Mouse (Mus musculus): ENCODE measurements around the gene Gsx1. TPM values are rescaled to one million over a fixed set of nuclear protein-coding genes. Genes with fewer than 3 reads are reported as not detected.

Gsx1 gene
- polyA plus RNA-seq, 1 experiment = not detected

GRCm38 (mm10) chr5:147186781-147187551 lies 1.5 kb upstream of the Gsx1 start:
- Histone ChIP-seq H3K27ac (ENCODE audit: insufficient read depth, low read length) (no peak overlapping the region), H3K4me1 (ENCODE audit: control insufficient read depth, insufficient read depth, insufficient read length) (peaks cover 16% of the 10 kb centered on the region), H3K4me3 (ENCODE audit: extremely low read depth, insufficient read depth, insufficient read length) (peak overlapping the region; percentile 45; the same call in 1 of the 2 replicates), H3K27me3 (ENCODE audit: control insufficient read depth, insufficient read depth, low read length) (peaks cover 28% of the 10 kb centered on the region), H3K36me3 (ENCODE audit: control insufficient read depth, insufficient read depth, low read length) (no peaks in the 10 kb centered on the region)
- WGBS = 3% methylated on average over 37 of the region's 37 CpGs
- DNase-seq (ENCODE audit: low read depth in 1 of 2, low spot score in 2 of 2) = no peak
- TF ChIP-seq CTCF (IDR thresholded peaks at IDR 0.05; ENCODE audit: extremely low read depth, insufficient read depth, insufficient read length, insufficient replicate concordance) (no peak), POLR2A (IDR thresholded peaks at IDR 0.05; ENCODE audit: low read depth, low read length) (no peak)

GRCm38 (mm10) chr5:147187552-147188170 lies 835 bp upstream of the Gsx1 start:
- H3K4me3 ChIP-seq (ENCODE audit: extremely low read depth, insufficient read depth, insufficient read length) = peak overlapping the region; percentile 45
- DNase-seq (ENCODE audit: low read depth in 1 of 2, low spot score in 2 of 2) = no peak

GRCm38 (mm10) chr5:147189156-147189555 lies 660 bp downstream of the Gsx1 start:
- DNase-seq (ENCODE audit: low read depth in 1 of 2, low spot score in 2 of 2) = no peak
- Histone ChIP-seq H3K36me3 (ENCODE audit: control insufficient read depth, insufficient read depth, low read length) (no peaks in the 10 kb centered on the region), H3K4me1 (ENCODE audit: control insufficient read depth, insufficient read depth, insufficient read length) (peaks cover 16% of the 10 kb centered on the region), H3K27me3 (ENCODE audit: control insufficient read depth, insufficient read depth, low read length) (peaks cover 31% of the 10 kb centered on the region), H3K27ac (ENCODE audit: insufficient read depth, low read length) (no peak overlapping the region), H3K4me3 (ENCODE audit: extremely low read depth, insufficient read depth, insufficient read length) (no peak overlapping the region)
- WGBS = 7% methylated on average over 28 of the region's 28 CpGs
- TF ChIP-seq POLR2A (IDR thresholded peaks at IDR 0.05; ENCODE audit: low read depth, low read length) (no peak), CTCF (IDR thresholded peaks at IDR 0.05; ENCODE audit: extremely low read depth, insufficient read depth, insufficient read length, insufficient replicate concordance) (no peak)

More at GRCm38 (mm10) chr5:147187552-147188170, 835 bp upstream of the Gsx1 start:
- H3K27me3 ChIP-seq (ENCODE audit: control insufficient read depth, insufficient read depth, low read length) = peaks cover 31% of the 10 kb centered on the region
- H3K36me3 ChIP-seq (ENCODE audit: control insufficient read depth, insufficient read depth, low read length) = no peaks in the 10 kb centered on the region
- H3K27ac ChIP-seq (ENCODE audit: insufficient read depth, low read length) = no peak overlapping the region
- no peak for TF ChIP-seq POLR2A (IDR thresholded peaks at IDR 0.05; ENCODE audit: low read depth, low read length)
- no peak for TF ChIP-seq CTCF (IDR thresholded peaks at IDR 0.05; ENCODE audit: extremely low read depth, insufficient read depth, insufficient read length, insufficient replicate concordance)
- peaks cover 16% of the 10 kb centered on the region for H3K4me1 ChIP-seq (ENCODE audit: control insufficient read depth, insufficient read depth, insufficient read length)
- WGBS = 5% methylated on average over 25 of the region's 25 CpGs

- H3K4me1 ChIP-seq (ENCODE audit: control insufficient read depth, insufficient read depth, insufficient read length) = peaks cover 16% of the 10 kb centered on the region
- DNase-seq (ENCODE audit: low read depth in 1 of 2, low spot score in 2 of 2) = no peak
- H3K27me3 ChIP-seq (ENCODE audit: control insufficient read depth, insufficient read depth, low read length) = peaks cover 31% of the 10 kb centered on the region
- 8% methylated on average over 46 of the region's 46 CpGs for WGBS
- H3K27ac ChIP-seq (ENCODE audit: insufficient read depth, low read length) = no peak overlapping the region
- H3K36me3 ChIP-seq (ENCODE audit: control insufficient read depth, insufficient read depth, low read length) = no peaks in the 10 kb centered on the region
- TF ChIP-seq POLR2A (IDR thresholded peaks at IDR 0.05; ENCODE audit: low read depth, low read length) (no peak), CTCF (IDR thresholded peaks at IDR 0.05; ENCODE audit: extremely low read depth, insufficient read depth, insufficient read length, insufficient replicate concordance) (no peak)
- H3K4me3 ChIP-seq (ENCODE audit: extremely low read depth, insufficient read depth, insufficient read length) = no peak overlapping the region
Measured at GRCm38 (mm10) chr5:147189836-147190602, 1.5 kb downstream of the Gsx1 start.

GRCm38 (mm10) chr5:147190885-147191284 lies 2.4 kb downstream of the Gsx1 start:
- peaks cover 32% of the 10 kb centered on the region for H3K27me3 ChIP-seq (ENCODE audit: control insufficient read depth, insufficient read depth, low read length)
- H3K4me3 ChIP-seq (ENCODE audit: extremely low read depth, insufficient read depth, insufficient read length) = no peak overlapping the region
- 6% methylated on average over 7 of the region's 7 CpGs for WGBS
- H3K27ac ChIP-seq (ENCODE audit: insufficient read depth, low read length) = no peak overlapping the region
- no peaks in the 10 kb centered on the region for H3K36me3 ChIP-seq (ENCODE audit: control insufficient read depth, insufficient read depth, low read length)
- peaks cover 16% of the 10 kb centered on the region for H3K4me1 ChIP-seq (ENCODE audit: control insufficient read depth, insufficient read depth, insufficient read length)
- no peak for TF ChIP-seq POLR2A (IDR thresholded peaks at IDR 0.05; ENCODE audit: low read depth, low read length)
- no peak for TF ChIP-seq CTCF (IDR thresholded peaks at IDR 0.05; ENCODE audit: extremely low read depth, insufficient read depth, insufficient read length, insufficient replicate concordance)
- DNase-seq (ENCODE audit: low read depth in 1 of 2, low spot score in 2 of 2) = no peak

GRCm38 (mm10) chr5:147191801-147192575 lies 3.5 kb downstream of the Gsx1 start:
- Histone ChIP-seq H3K27ac (ENCODE audit: insufficient read depth, low read length) (no peak overlapping the region), H3K4me1 (ENCODE audit: control insufficient read depth, insufficient read depth, insufficient read length) (peaks cover 14% of the 10 kb centered on the region), H3K27me3 (ENCODE audit: control insufficient read depth, insufficient read depth, low read length) (peaks cover 26% of the 10 kb centered on the region), H3K36me3 (ENCODE audit: control insufficient read depth, insufficient read depth, low read length) (no peaks in the 10 kb centered on the region), H3K4me3 (ENCODE audit: extremely low read depth, insufficient read depth, insufficient read length) (no peak overlapping the region)
- DNase-seq (ENCODE audit: low read depth in 1 of 2, low spot score in 2 of 2) = no peak
- WGBS = 7% methylated on average over 24 of the region's 24 CpGs
- no peak for TF ChIP-seq POLR2A (IDR thresholded peaks at IDR 0.05; ENCODE audit: low read depth, low read length)
- no peak for TF ChIP-seq CTCF (IDR thresholded peaks at IDR 0.05; ENCODE audit: extremely low read depth, insufficient read depth, insufficient read length, insufficient replicate concordance)
